Mouse (Mus musculus) subcutaneous adipose tissue, adult 2 months (tissue): ENCODE data around the gene Rorc. TPM values are rescaled to one million over a fixed set of nuclear protein-coding genes. Genes with fewer than 3 reads are reported as not detected.

Source experiments
- polyA plus RNA-seq: library from polyadenylated mRNA; depleted of rRNA; stranded (reverse); fragments of >200 nt; gene quantifications from 2 replicates; pipeline ENCODE4 v1.2.3, GENCODE M21; 2012; ENCODE audit warnings: low replicate concordance; rRNA removed

Gene Rorc
- 10.7 and 14.8 TPM in 2 replicates for polyA plus RNA-seq

GRCm38 (mm10) chr3:94372641-94373040 is at the start of gene Rorc:
TSS of gene Rorc (plus strand) at chr3:94372794.

DNA sequence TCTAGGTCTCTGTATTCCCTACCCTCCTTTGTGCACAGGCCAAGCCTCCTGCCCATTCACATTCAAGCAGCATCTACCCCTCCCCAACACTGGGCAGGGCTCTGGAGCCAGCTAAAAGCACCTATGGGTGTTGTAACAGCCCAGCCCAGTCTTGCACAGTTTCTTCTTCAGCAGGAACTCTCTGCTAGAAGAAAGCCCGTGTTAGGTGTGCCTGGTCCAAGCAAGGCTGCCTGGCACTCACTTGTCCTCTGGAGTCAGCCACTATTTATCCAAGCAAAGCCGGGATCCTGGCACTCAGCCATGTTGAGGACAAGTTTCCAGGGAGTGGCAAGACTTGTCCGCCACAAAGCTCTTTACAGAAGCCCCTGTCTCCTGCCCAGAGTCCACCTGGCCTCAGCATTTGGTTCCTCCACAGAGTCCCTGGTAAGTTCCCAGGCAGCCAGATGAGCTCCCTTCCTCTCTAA is 30.6 kb upstream of the Rorc start, which contains the start of gene Them5:
TSS of gene Them5 (plus strand) at position 141 of the 464 bp plus-strand sequence.

GRCm38 (mm10) chr3:94362138-94362537 is 10.5 kb upstream of the Rorc start, which contains the start of gene C2cd4d:
TSS of gene C2cd4d (plus strand) at chr3:94362438.

GRCm38 (mm10) chr3:94398217-94398616 is 25.6 kb downstream of the Rorc start, which contains the start of gene Lingo4:
TSS of gene Lingo4 (plus strand) at chr3:94398517.

GRCm38 (mm10) chr3:94413031-94413679 is 40.6 kb downstream of the Rorc start, which contains the start of gene Tdrkh:
TSS of gene Tdrkh (plus strand) at chr3:94413273.

GRCm38 (mm10) chr3:94442951-94443596 is 70.5 kb downstream of the Rorc start, which contains the start of gene Mrpl9:
TSS of gene Mrpl9 (plus strand) at chr3:94443318.

DNA sequence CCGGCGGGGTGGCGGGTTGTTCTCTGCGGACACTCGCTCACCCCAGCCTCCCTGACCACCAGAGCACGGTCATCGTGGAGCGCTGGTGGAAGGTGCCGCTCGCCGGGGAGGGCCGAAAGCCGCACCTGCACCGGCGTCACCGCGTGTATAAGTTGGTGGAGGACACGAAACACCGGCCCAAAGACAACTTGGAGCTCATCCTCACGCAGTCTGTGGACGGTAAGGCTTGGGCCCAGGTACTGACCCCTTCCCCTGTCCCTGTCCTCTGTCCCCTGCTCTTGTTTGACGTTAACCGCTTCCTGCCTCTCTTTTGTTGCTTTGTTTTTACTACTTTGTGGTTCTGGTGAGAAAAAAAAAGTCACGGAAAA is 71.0 kb downstream of the Rorc start, which contains the start of gene Oaz3:
TSS of gene Oaz3 (minus strand) at position 319 of the 368 bp plus-strand sequence.

Other genes starting within 250 kb of the Rorc start
- not detected in 2 replicates for gene Gm10696, start 194.6 kb upstream of the Rorc start, polyA plus RNA-seq
- gene Gm5286, start 176.1 kb upstream of the Rorc start, polyA plus RNA-seq = not detected in 2 replicates
- gene Gm4778, start 108.8 kb upstream of the Rorc start, polyA plus RNA-seq = not detected in 2 replicates
- 1.8 and 2.9 TPM in 2 replicates for gene Them4, start 62.7 kb upstream of the Rorc start, polyA plus RNA-seq
- gene Them5, start 30.7 kb upstream of the Rorc start, polyA plus RNA-seq = 0.47 and 4.7 TPM in 2 replicates
- 0.90 TPM in 1 of 2 replicates, not detected in the other for gene C2cd4d, start 10.4 kb upstream of the Rorc start, polyA plus RNA-seq
- gene Lingo4, start 25.7 kb downstream of the Rorc start, polyA plus RNA-seq = 0.04 and 0.15 TPM in 2 replicates
- 0.60 and 1.4 TPM in 2 replicates for gene Tdrkh, start 40.5 kb downstream of the Rorc start, polyA plus RNA-seq
- 29.8 and 31.2 TPM in 2 replicates for gene Mrpl9, start 70.5 kb downstream of the Rorc start, polyA plus RNA-seq
- 0.10 and 0.60 TPM in 2 replicates for gene Oaz3, start 71.1 kb downstream of the Rorc start, polyA plus RNA-seq
- 0.17 and 0.30 TPM in 2 replicates for gene Celf3, start 105.5 kb downstream of the Rorc start, polyA plus RNA-seq
- gene Riiad1, start 107.5 kb downstream of the Rorc start, polyA plus RNA-seq = not detected in 2 replicates
- gene Snx27, start 209.9 kb downstream of the Rorc start, polyA plus RNA-seq = 11.9 and 16.2 TPM in 2 replicates